Mouse (Mus musculus) lung, postnatal 36 days (tissue): ENCODE measurements around the gene Abhd12.
"Not testable (repeated sequence)": the region's sequence is repeated elsewhere in the genome, so short reads cannot be mapped to it uniquely, and the experiment has no call there.

Experiments
- DNase-seq: peaks from one replicate; pipeline ENCODE4 v3.0.0; 2022; ENCODE audit warnings: mixed read lengths

Abhd12 gene

DNA sequence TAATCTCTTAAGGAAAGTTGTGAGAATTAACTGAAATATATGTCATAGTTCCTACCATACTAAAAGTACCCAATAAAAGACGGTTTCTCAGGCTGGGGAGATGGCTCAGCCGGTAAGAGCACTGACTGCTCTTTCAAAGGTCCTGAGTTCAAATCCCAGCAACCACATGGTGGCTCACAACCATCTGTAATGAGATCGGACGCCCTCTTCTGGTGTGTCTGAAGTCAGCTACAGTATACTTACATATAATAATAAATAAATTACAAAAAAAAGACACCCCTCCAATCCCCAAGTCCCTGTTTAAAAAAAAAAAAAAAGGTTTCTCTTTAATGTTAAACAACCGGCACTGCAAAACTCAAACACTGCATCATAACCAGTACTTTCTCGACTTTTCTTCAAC lies 4.3 kb upstream of the Abhd12 start:
- DNase-seq, result not testable (repeated sequence)

DNA sequence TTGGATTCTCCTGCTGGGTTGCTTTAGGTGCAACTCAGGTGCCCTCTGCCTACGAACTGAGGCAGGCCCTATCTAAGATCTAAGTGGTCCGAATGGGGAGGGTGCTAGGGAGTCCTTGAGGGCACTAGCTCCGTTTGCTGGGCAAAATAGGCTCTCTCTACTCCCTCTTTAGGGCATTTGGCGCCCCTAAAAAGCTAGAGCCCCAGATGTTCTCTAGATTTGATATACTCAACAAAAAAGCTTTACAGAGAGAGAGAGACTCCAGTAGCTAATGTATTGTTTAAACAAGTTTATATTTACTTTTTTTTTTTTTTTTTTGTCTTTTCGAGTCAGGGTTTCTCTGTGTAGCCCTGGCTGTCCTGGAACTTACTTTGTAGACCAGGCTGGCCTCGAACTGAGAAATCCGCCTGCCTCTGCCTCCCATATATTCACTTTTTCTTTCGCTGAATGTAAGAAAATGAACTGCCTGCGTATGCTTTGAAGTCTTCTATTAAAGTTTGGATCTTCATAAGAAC lies 452 bp upstream of the Abhd12 start, which contains the start of gene Gins1:
Gins1 (plus strand) TSS at position 465 of the 515 bp plus-strand sequence.
- no peak for DNase-seq

GRCm38 (mm10) chr2:150902347-150902746 lies 2.2 kb downstream of the Abhd12 start:
- no peak for DNase-seq

DNA sequence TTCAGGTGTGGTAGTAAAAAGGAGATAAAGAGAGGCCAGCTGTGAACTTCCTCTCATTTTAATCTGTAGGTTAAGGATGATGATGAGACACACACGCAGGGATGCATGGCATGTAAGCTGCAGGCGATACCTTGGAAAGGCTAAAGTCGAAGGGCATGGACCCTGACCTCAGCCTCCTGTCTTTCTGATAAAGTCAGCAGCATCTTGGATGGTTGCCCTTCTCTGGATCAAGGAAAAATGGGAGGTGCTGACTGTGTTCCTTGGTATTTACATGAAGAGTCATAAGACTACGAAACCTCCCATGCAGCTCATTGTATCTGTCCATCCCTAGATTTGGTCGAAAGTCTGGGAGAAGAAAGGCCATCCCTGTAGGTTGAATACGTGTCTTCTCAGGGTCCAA lies 4.2 kb downstream of the Abhd12 start:
- DNase-seq, result no peak

DNA sequence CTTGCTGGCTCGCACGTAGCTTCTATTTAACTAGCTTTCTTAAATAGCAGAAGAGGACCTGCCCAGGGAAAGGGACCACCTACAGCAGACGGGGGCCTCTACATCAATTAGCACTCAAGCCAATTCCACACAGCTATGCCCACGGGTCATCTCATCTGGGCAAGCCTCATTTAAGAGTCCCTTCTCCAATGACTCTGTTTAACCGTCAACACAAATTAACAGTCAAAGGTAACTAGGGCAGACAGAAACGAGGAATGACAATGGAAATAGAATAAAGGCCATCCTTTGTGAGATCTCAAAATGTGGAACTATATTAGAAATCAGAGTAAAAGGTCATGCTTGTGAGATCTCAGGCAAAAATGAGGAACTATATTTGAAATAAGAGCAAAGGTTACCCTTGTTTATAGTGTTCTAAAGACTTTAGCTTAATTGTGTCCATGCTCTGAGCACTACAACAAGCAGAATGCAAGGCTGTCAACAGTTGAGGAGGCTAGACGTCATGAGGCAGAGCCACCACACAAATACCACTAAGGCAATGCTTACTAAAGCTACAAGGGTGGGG lies 8.8 kb downstream of the Abhd12 start:
- peak; percentile 40 for DNase-seq

DNA sequence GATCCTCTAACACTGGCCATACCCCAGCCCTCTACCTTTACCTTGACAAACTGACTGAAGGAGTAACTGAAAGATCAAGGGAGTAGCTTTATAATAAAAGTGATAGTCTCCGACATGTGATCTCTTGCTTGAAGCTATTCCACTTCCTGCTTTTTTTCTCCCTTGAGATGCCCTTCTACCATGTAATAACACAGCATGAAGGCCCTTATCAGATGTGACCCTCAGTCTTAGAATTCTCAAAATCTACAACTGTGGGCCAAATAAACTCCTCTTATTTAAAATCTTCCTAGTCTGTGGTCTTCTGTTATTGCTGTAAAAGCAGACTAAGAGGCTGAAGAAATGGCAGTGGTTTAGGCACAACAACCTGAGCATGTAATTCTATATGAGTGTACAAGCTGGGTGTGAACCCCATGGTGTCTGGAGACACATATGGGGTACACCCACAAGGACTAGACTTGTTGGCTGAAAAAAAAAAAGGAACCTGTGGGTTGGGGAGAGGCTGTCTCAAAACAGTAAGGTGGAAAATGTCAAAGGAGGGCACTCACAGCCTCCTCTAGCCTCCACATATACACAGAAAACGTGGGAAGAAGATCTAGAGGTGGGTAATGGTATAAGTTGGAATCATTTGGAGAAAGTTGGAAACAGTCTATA lies 9.8 kb downstream of the Abhd12 start:
- no peak for DNase-seq

DNA sequence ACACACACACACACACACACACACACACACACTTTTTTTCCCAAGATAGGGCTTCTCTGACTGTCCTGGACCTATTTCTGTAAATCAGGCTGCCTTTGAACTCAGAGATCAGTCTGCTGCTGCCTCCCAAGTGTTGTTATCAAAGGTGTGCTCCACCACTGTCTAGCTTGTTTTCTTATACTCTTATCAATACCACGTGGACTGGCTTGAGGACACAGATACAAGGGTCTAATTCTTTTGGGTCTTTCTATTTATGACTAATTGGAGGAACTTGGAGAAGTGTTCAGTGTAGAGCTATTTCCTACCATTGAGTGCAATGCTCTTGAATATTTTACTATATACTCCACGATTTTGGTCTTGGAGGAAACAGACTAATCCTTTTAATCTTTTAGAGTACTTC lies 17.2 kb downstream of the Abhd12 start:
- no peak for DNase-seq

GRCm38 (mm10) chr2:150886315-150886714 lies 18.2 kb downstream of the Abhd12 start:
- no peak for DNase-seq

- DNase-seq, result no peak
Observed at GRCm38 (mm10) chr2:150885814-150886213, 18.7 kb downstream of the Abhd12 start.

DNA sequence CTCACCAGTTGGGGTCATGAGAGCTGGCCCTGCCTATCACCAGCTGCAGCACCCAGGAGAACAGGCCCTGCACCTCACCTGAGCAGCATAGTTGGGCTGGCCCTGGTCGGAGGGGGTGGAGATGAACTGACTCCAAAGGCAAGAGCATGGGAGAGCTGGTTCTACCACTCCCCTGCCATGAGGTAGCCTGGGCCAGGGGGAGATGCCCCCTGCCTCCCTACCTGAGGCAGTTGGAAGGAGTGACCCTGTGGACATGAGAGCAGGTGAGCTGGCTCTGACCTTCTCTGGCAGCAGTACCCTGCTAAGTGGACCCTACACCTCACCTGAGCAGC lies 19.8 kb downstream of the Abhd12 start:
- DNase-seq, result no peak

GRCm38 (mm10) chr2:150884075-150884778 lies 20.3 kb downstream of the Abhd12 start:
- DNase-seq, result no peak

- DNase-seq, result no peak
Observed at GRCm38 (mm10) chr2:150877561-150877960, 27.0 kb downstream of the Abhd12 start.

- DNase-seq, result no peak
Observed at GRCm38 (mm10) chr2:150875226-150875625, 29.3 kb downstream of the Abhd12 start.

- DNase-seq, result peak; percentile 24
Observed at GRCm38 (mm10) chr2:150874508-150874907, 30.0 kb downstream of the Abhd12 start.

DNA sequence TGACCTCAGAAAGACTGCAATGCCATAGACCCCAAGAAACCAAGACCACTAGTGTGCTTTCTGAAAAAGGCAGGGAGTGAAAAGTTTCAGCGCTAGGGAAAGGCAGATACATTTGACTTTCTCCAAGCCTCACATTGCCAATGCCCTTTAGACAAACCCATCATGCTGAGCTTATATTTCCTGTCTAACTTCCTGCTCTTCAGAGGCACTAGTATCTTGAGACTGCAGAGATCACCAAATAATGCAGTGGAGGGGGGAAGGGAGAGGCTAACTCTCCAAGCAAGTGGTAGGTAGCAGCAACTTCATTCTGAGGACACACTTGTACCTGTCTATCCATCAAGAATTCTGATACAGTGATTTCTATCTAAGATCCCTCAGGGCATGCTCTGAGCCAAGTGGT lies 35.1 kb downstream of the Abhd12 start:
- DNase-seq, result no peak

DNA sequence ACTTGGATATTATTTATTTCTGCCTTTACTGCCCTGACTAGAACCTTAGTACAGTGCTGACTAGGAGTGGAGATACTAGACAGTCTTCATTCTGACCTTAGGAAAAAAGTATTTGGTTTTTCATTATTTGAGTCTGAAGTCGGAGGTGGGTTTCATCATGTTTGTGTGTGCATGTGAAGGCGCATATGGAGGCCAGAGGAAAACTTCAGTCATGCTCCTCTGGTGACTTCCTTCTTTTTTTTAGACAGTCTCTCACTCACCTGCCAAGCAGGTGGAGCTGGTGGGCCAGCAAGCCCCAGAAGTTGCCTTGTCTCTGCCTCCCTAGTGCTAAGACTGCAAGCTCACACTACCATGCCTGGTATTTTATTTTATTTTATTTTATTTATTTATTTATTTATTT lies 37.5 kb downstream of the Abhd12 start:
- DNase-seq, result no peak

DNA sequence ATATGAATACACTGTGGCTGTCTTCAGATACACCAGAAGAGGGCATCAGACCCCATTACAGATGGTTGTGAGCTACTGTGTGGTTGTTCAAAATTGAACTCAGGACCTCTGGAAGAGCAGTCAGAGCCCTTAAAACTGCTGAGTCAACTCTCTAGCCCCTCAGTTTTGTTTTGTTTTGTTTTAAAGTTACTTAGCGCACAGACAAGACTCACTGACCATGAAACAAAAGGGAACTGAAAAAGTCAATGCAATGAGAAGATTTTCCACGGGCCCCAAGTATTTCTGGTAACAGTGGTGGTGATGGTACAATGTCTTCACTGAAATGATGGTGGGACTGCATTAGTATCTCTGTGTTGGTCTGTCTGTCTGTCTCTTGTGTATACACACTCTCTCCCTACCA lies 43.4 kb downstream of the Abhd12 start:
- DNase-seq, result no peak

GRCm38 (mm10) chr2:150859709-150860470 lies 44.7 kb downstream of the Abhd12 start:
- DNase-seq, result no peak

DNA sequence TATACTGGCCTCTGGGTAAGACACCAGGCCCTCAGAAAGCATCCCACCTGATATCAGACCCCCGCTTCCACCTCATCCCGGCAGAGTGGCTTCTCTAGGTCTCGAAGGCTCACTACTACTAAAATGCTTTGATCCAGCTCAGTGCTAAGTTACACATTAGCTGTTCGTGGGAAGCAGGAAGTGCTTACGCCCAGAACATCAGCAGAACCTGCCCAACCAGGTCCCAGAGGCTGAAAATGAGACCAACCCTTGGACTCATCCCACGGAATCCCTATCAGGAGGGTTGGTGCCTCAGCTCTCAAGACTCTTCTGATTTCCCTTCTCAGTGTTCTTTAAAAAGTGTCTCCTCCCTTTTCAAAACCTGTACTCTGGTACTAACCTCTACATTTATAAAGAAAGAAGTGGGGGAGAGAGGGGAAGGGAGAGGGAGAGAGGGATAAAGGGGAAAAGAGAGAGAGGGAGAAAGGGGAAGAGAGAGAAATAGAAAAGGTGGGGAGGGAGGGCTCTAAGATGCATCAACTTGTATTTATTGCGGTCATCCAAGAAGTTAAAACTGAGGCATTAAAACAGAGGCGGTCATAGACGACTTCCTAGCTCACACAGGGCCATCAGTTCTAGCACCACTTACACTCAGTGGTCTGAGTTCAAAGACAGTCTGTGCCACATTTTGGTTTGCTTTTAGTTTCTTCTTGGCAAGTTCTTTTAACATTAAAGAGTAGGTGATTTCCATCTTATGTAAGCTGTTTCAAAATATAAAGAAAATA lies 45.6 kb downstream of the Abhd12 start:
- no peak for DNase-seq

GRCm38 (mm10) chr2:150855186-150855585 lies 49.4 kb downstream of the Abhd12 start:
- DNase-seq, result no peak

GRCm38 (mm10) chr2:150851251-150851650 lies 53.3 kb downstream of the Abhd12 start:
- no peak for DNase-seq

DNA sequence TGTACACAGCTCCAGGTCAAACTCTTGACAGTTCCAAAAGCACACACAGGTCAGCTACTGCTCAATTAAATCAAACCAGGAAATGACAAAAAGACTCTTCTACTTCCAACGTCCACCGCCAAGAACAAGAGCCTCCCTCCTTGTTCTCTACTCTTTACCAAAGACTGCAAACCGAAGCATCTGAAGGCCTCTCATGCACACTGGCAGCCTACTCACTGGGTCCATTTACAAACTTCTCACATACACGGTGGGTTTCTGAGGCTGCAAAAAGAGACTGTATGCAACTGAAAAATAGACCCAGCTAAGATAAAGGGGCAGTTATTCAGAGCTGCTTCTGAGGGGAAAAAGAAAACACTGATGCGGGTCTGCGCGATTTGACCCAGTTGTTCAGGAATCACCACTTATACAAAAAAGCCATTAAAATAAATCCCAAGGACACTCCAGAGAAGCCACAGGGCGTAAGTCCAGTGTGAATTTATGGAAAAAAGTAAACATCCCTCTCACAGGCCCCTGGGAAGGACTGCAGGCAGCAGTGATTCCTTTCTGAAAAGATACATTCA lies 57.0 kb downstream of the Abhd12 start:
- DNase-seq, result no peak
